Mouse (Mus musculus) embryonic stem cell, embryonic (primary cell): Measurements from ENCODE around the gene Dusp10.

Experiments
- CTCF ChIA-PET, 4 experiments: fragments of 300-600 bp in 2 of 4; fragments of 350-600 bp in 2 of 4; sonication (Branson Sonifier 250); formaldehyde crosslinking; loops; one replicate each; lab custom pipeline; 2022; ENCODE audit warnings: inconsistent platforms in 2 of 4; lab: Charles Lee
- POLR2A ChIA-PET, 4 experiments: fragments of 300-600 bp in 2 of 4; fragments of 350-600 bp in 2 of 4; sonication (Branson Sonifier 250); formaldehyde crosslinking; loops; one replicate each; lab custom pipeline; 2022; ENCODE audit warnings: antibody characterized with exemption in 4 of 4, inconsistent platforms in 1 of 4; lab: Charles Lee

The Dusp10 gene

DNA sequence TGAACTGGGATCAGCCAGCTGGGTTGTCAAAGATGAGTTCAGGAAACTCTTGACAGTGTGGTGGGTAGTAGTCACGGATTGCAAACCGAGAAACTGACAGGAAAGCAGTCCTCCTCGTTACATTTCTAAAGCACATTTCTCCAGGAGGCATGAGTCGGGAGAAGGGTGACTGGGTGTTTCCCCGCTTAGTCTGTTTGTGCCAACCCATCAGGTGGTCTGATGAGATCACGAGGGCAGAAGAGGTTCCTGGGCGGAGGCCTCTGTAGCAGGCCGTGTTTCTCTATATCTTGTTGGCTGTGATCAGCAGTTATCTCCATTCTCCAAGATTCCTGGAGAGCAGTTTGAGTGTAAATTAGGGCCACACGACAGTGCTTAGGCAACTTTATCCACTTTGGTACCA, 29.6 kb downstream of the Dusp10 start:
- ChIA-PET CTCF (no interaction called here), POLR2A (interaction anchor here in 3 of 4 experiments (1.0 to 2.5 kb wide), 6 partner anchors 8 to 10 kb away, joined by 4 to 24 read pairs (median 5); partner anchors contain the start of gene 1700056E22Rik (in 3 of the 3))

DNA sequence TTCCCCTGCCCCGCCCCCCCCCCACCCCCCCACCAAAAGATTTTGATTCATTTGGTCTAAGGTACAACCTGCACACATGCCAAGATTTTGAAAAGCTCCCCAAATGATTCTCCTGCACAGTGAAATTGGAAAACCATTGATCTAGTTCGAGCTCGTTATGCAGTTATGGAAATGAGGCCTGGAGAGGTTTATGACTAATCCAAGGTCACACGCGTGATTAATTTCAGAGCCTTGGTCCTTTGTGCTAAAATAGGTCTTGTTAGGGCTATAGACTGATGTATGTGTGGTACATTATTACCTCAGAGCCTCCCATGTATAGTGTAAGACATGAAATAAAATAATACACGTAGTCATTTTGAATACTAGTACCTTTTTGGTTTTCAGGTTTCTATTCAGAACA, 30.3 kb downstream of the Dusp10 start:
- ChIA-PET CTCF (no interaction called here), POLR2A (interaction anchor here in 3 of 4 experiments (0.6 to 2.5 kb wide), 6 partner anchors 9 to 93 kb away, joined by 4 to 24 read pairs (median 6); partner anchors contain the start of gene 1700056E22Rik (in 3 of the 3))

GRCm38 (mm10) chr1:184046070-184046677, 33.1 kb downstream of the Dusp10 start:
- CTCF ChIA-PET: no interaction called here
- POLR2A ChIA-PET: interaction anchor here in 2 of 4 experiments (1.6 to 2.6 kb wide), 3 partner anchors 8 to 12 kb away, joined by 5 to 16 read pairs (median 5); partner anchors contain the start of gene 1700056E22Rik (in 2 of the 2)

- ChIA-PET CTCF (interaction anchor here in 1 of 4 experiments (0.7 kb wide), 1 partner anchor 334 kb away, joined by 5 read pairs; no protein-coding TSS in a partner anchor), POLR2A (interaction anchor here in 1 of 4 experiments (1.8 kb wide), 1 partner anchor 9 kb away, joined by 5 read pairs; no protein-coding TSS in a partner anchor)
Observed at GRCm38 (mm10) chr1:184047818-184048217, 34.7 kb downstream of the Dusp10 start.

GRCm38 (mm10) chr1:184048675-184049418, 35.7 kb downstream of the Dusp10 start:
- ChIA-PET CTCF (no interaction called here), POLR2A (no interaction called here)

DNA sequence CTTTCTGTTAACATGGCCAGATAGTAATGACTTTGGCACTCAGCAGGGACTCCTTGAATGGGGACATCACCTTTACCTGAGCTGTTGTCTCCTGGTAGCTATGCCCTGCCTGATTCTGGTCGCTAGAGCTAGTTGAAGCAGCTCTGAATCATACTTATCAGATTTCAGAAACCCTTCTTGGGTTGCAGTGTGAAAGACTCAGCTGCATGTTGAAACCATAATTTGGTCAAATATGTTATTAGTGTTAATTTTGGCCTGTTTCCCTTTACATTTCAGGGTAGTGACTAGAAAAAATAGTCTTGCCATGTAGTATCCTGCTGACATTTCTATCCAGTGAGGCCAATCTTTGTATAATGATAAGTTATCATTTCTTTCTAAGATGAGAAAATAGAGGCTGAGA, 38.2 kb downstream of the Dusp10 start:
- CTCF ChIA-PET: interaction anchor here in 1 of 4 experiments (0.6 kb wide), 1 partner anchor 140 kb away, joined by 3 read pairs; no protein-coding TSS in a partner anchor
- POLR2A ChIA-PET: interaction anchor here in 2 of 4 experiments (1.1 kb wide), 3 partner anchors 12 to 17 kb away, joined by 3 read pairs; partner anchors contain the start of gene 1700056E22Rik (in 1 of the 2)

GRCm38 (mm10) chr1:184051824-184052223, 38.7 kb downstream of the Dusp10 start:
- ChIA-PET POLR2A (interaction anchor here in 2 of 4 experiments (1.0 to 1.6 kb wide), 5 partner anchors 9 to 27 kb away, joined by 3 to 4 read pairs (median 3); partner anchors contain the start of gene 1700056E22Rik (in 1 of the 2)), CTCF (interaction anchor here in 1 of 4 experiments (0.6 kb wide), 1 partner anchor 647 kb away, joined by 3 read pairs; no protein-coding TSS in a partner anchor)

DNA sequence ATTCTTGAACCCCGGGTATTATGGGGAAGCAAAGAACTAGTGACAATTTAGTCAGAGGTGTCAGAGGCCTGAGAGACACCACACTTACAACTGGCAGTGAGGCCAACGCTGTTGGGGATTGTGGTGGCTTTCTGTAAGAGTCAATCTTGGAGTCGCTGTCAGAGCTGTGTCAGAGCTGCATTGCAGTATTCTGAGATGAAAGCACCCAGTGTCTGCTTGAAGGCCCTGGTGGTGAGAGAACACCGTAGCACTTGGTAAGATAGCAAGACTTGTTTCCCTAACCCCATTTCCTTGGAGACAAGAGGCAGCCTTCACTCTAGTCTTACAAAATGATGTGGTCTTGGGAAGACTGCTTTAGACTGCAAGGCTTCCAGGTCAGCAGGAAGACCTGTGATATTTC, 39.2 kb downstream of the Dusp10 start:
- ChIA-PET POLR2A (interaction anchor here in 2 of 4 experiments (1.0 to 1.6 kb wide), 4 partner anchors 9 to 27 kb away, joined by 3 to 4 read pairs (median 3); partner anchors contain the start of gene 1700056E22Rik (in 1 of the 2)), CTCF (interaction anchor here in 1 of 4 experiments (0.6 kb wide), 1 partner anchor 646 kb away, joined by 3 read pairs; no protein-coding TSS in a partner anchor)

DNA sequence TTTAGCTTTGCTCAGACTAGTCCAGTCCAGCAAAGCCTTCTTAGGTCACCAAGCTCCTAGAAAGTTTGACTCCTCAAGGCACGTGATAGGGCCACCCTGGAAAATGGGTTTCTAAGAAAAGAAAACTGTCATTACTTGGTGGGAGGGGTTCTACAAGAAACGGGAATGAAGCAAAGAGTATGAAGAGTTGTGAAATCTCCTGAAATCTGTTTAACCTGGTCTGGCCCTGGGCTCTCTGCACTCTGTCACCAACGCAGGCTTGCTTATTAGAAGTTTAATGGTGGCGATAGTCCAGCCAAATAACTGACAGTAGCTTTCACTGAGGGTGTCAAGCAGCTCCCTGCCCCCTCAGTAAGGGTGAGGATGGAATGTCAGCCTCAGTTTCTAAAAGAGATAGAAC, 40.0 kb downstream of the Dusp10 start:
- ChIA-PET CTCF (no interaction called here), POLR2A (interaction anchor here in 1 of 4 experiments (1.6 kb wide), 1 partner anchor 10 kb away, joined by 4 read pairs; no protein-coding TSS in a partner anchor)

GRCm38 (mm10) chr1:184053711-184054110, 40.6 kb downstream of the Dusp10 start:
- CTCF ChIA-PET: interaction anchor here in 1 of 4 experiments (0.7 kb wide), 1 partner anchor 1114 kb away, joined by 3 read pairs; no protein-coding TSS in a partner anchor

DNA sequence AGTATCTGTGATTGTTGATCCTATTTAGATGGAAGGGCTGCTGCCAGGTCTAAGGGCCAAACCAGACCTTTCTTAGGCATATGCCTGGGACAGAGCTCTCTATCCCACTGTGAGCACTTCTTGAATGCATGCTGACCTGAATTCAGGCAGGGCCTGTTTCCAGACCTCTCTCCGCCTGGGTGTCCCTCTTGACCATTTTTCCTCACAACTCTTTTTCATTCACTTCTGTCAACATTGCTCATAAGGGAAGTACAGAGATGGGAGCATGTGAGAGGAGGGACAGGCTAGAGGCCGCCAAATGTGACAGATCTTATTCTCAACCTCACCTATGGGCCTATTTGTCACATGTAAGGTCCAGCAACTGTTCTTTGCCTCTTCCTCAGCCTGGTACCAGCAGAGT, 41.1 kb downstream of the Dusp10 start:
- CTCF ChIA-PET: interaction anchor here in 1 of 4 experiments (0.7 kb wide), 1 partner anchor 1114 kb away, joined by 3 read pairs; no protein-coding TSS in a partner anchor
- POLR2A ChIA-PET: no interaction called here

More at GRCm38 (mm10) chr1:184053711-184054110, 40.6 kb downstream of the Dusp10 start:
- POLR2A ChIA-PET: no interaction called here

DNA sequence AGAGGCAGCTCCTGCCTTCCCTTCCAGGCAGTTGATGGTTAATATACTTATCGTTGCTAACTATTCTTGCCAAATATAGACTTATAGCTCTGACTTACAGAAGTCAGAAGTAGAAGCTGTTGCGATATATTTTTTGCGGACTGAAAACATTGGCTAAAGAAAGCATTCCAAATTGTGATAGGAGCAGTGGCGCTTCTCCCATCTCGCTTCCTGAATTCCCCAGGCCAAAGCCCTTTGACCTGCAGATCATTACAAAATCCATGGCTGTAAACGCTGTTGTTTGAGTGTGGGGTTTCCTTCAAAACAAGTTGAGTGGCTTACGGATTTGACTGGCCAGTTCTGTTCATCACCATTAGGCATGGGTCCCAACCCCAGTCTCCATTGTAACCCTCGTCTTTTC, 45.1 kb downstream of the Dusp10 start:
- POLR2A ChIA-PET: interaction anchor here in 2 of 4 experiments (1.0 to 1.2 kb wide), 3 partner anchors 23 to 25 kb away, joined by 3 to 4 read pairs (median 4); partner anchors contain the start of gene 1700056E22Rik (in 1 of the 2)
- CTCF ChIA-PET: no interaction called here

GRCm38 (mm10) chr1:184059814-184060213, 46.7 kb downstream of the Dusp10 start:
- ChIA-PET POLR2A (interaction anchor here in 2 of 4 experiments (0.6 kb wide), 2 partner anchors 9 to 122 kb away, joined by 3 read pairs; no protein-coding TSS in a partner anchor), CTCF (no interaction called here)

DNA sequence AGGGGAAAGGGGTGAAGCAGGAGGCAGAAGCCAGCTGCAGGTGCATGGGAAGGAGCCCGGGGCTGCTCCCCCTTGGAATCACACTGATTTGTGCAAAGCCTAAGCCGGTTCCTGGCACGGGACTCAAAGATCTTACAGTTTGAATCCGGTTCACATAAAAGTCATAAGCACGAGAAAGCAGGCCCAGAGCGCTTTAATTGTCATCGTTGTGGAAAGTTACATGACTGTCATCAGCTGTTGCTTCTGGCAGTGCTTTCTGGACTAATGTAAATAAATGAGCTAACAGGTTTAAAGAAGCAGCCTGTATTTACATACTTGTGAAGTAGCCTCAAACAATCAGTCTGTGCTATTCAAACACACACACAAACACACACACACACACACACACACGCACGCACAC, 47.3 kb downstream of the Dusp10 start:
- CTCF ChIA-PET: no interaction called here

GRCm38 (mm10) chr1:184060828-184061734, 48.0 kb downstream of the Dusp10 start:
- ChIA-PET POLR2A (interaction anchor here in 1 of 4 experiments (0.6 kb wide), 1 partner anchor 23 kb away, joined by 3 read pairs; no protein-coding TSS in a partner anchor), CTCF (no interaction called here)

More for the DNA sequence above, 47.3 kb downstream of the Dusp10 start:
- POLR2A ChIA-PET: interaction anchor here in 2 of 4 experiments (0.6 kb wide), 2 partner anchors 10 to 122 kb away, joined by 3 read pairs; no protein-coding TSS in a partner anchor

DNA sequence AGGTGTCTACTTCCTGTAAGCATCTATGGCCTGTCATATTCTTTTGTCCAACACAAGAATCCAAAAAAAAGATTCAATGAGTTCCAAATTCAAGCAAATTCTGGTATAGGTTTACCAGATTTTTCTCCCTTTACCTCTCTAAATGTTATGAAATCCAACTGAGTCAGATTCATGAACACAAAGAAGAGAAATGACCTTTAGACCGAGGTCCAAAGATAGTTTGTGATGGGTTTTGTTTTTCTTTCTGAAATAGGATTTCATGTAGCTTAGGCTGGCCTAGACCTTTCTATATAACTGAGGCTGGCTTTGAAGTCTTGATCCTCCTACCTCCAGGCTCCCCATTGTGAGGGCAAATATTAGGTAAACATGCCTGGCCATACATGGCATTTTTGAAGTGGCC, 48.8 kb downstream of the Dusp10 start:
- CTCF ChIA-PET: no interaction called here

DNA sequence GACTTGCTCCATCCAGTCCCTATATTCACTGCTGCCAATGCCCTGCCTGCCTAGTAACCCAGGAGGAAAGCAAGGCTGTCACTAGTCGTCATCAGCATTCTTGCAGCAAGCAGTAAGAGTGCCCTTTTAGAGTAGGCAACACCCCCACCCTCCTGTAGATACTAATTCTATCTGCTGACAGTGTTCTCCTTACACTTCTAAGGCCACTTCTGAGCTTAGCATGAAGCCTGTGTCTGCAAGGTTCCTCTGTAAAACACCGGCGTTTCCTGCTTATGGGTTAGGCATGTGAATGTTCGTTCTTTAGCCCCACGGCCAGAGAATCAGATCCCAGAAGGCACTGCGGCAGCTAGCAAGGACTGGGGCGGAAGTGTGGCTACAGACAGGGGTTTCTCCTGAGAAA, 51.2 kb downstream of the Dusp10 start:
- CTCF ChIA-PET: no interaction called here

More for the DNA sequence above, 48.8 kb downstream of the Dusp10 start:
- POLR2A ChIA-PET: interaction anchor here in 1 of 4 experiments (0.6 kb wide), 1 partner anchor 24 kb away, joined by 3 read pairs; no protein-coding TSS in a partner anchor

More for the DNA sequence above, 51.2 kb downstream of the Dusp10 start:
- POLR2A ChIA-PET: no interaction called here
